Mouse (Mus musculus): ENCODE data around the gene Brf1.

- no peak for TF ChIP-seq CTCF (IDR thresholded peaks at IDR 0.05; ENCODE audit: control insufficient read depth, insufficient read depth, insufficient replicate concordance, low read depth, low read length)
- no peak for TF ChIP-seq POLR2A (IDR thresholded peaks at IDR 0.05; ENCODE audit: control insufficient read depth, low read depth, low read length)
These were observed 29.5 kb upstream of the Brf1 start for GRCm38 (mm10) chr12:113030046-113030445.
